Mouse (Mus musculus): ENCODE results near the gene Tpk1. TPM values are rescaled to one million over a fixed set of nuclear protein-coding genes. Genes with fewer than 3 reads are reported as not detected.

Gene Tpk1
- polyA plus RNA-seq, 1 experiment = 8.4 TPM

DNA sequence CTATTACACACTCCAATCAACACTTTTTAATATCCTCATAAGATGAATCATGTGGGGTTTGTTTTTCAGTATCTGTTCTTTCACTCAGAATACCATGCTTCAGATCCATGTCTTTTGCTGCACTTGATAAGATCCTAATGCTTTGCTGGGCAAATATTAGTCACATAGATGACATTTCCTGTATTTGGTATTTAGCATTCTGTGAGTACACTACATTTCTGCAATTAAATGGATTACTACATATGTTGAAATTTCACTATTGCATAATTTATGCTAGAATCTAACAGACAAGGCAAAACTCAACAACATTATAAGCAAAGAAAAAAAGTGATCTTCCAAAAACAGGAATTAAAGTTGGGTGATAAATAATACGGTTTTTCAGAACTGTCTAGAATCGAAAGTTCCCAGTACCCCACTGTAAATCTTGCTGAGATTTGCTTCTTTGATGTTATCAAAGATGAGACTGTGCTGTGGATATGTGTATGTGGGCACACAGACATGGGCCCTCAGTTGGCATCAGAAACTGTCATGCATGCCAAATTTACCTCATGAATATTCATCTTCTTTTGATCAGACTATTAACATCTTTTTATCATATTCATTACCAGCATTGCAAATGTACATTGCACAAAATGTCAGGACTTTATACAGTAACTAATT is 203.8 kb downstream of the Tpk1 start:
- DNase-seq (ENCODE audit: low read depth, low spot score) = no peak
- 75% methylated on average over 2 of the region's 2 CpGs for WGBS

DNA sequence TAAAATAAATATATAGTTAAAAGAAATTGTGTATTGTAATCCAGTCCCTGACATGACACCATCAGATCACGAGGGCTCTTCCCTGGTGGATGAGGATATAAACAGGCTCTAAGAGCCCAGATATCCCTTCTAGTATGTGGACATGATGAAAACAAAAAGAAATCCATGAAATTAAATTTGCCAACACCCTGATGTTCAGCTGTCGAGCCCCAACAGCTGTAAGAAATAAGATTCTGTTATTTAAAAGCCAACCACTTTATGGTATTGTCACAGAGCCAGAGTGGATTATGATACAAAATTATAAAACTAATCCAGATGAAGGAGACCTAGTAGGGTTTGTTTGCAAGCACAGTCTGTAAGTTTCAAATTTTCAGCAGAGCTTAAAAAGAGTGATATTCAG is 207.0 kb downstream of the Tpk1 start:
- no peak for DNase-seq (ENCODE audit: low read depth, low spot score)
- 74% methylated on average over 2 of the region's 2 CpGs for WGBS

DNA sequence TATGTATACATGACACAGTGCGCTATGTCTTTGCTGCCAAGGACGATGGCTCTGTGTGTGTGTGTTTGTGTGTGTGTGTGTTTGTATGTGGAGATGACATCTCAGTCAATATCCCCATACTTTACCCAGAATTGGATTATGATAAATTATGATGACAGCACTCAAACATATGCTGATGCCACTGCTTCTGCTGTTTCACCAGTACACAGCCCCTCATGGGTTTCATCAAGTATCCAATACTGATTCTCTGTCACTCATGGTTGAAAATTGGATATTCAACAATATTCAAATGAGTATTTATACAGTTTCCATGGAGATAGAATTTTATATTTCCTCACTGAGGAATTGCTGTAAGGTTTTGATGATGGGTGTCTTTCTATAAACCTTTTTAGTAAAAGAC is 208.1 kb downstream of the Tpk1 start:
- no peak for DNase-seq (ENCODE audit: low read depth, low spot score)
- WGBS = 93% methylated on average over 2 of the region's 2 CpGs

DNA sequence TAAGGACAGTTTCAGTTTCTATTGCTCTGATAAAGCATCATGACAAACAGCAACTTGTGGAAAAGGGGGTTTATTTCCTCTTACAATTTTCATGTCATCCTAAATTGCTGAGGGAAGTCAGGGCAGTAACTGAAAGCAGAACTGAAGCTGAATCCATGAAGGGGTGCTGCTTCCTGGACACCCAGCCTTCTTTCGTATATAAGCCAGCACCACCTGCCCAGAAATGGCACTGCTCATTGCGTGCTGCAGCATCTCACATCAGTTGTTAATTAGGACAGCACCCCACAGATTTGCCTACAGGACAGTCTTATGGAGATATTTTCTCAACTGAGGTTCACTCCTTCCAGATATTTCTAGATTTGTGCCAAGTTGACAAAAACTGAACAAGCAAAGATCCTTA is 216.6 kb downstream of the Tpk1 start:
- WGBS = 77% methylated on average over 2 of the region's 2 CpGs
- DNase-seq (ENCODE audit: low read depth, low spot score) = no peak

DNA sequence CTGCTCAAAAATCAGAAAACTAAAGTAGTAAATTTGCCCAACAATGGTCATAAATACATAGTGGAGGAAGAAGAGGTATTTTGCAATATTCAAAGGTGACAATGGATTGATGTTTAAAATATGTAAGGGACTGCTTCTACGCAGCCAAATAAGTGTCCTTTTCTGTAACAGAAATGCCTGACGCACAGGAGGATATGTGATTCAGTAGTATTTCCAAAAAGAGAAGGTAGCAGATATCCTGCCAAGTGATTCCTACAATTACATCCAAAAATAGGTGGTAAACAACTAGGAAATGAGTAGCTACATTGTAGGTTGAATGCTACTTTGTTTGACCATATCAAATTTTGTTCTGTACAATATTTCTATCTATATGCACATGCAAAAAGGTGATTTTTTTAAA is 220.2 kb downstream of the Tpk1 start:
- 95% methylated on average over 2 of the region's 2 CpGs for WGBS
- no peak for DNase-seq (ENCODE audit: low read depth, low spot score)

DNA sequence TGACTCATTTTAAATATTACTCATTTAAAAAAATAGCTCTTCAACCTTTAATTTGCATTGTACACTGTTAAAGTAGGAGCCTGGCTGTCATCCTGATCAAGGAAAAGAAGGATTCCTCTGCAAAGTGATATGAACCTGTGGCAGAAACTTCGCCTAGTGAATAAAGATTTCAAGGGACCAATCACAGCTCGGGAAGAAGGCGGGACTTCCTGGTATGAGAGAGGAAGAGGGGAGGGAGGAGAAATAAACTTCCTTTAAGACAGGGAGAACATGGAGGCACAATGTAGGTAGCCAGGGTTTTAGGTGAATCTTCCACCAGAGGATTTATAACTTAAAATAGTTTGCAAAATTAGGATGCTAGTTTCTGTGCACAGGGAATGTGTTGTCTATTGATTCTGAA is 223.9 kb downstream of the Tpk1 start:
- DNase-seq (ENCODE audit: low read depth, low spot score) = no peak
- 91% methylated on average over 3 of the region's 3 CpGs for WGBS

DNA sequence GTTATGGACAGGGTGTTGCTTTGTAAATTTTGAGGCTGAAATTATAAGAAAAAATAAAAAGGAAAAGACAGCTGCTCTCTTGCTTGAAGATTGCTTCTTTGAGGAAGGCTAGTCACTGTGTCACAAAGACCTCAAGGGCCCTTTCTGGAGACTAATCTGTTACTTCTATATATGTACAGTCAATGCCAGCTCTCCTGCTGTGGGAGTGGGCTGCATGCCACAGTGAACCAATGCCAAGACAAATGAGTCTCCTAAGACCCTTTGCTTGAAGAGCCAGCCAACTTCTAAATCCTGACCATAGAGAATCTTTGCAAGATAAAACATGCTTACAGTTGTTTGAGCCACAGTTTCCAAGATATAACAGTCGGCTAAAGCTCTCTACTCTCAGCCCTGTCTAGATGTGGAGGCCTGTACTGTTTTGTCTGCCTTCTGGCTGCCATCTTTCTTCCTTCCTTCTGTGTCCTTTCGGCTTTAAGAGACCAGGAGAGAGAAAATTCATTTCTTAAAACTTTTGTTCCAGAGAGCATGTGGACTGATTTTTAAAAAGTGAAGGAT is 230.0 kb downstream of the Tpk1 start:
- no peak for DNase-seq (ENCODE audit: low read depth, low spot score)
- WGBS = 80% methylated on average over 2 of the region's 2 CpGs

DNA sequence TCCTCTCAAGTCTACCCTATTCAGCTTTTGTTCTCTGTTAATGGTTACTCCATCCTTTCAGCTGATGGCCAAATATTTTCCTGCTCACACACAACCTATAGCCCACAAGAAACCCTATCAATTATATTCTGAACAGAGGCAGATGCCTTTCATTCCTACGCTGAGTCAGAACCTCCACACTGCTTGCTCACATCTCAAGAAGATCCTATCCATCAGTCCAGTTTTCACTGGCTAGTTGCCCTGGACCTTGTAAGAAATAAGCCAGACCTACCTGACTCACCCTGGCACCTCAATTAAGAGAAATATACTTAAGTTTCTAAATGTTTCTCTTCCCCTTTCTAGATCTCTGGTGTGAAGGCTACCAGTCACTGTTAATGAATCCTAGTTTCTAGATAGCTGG is 231.7 kb downstream of the Tpk1 start:
- WGBS = 96% methylated on average over 1 of the region's 1 CpGs

DNA sequence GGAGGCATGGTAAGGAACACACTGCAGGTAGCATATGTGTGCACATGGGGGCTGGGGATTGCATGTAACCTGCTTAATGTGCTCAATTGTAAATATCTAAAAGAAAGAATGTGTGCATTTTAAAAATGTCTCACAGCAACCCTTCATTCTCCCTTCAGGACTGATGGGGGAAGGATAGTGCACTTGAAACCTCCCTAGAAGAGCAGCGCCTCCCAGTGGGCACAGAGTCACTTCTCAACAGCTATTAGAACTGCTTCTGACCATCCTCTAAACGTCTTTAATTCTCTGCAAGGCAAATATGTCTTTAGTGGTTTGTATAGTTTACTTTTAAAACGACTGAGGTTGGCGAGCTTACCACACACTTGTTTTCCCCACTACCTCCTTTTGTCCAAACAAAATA is 241.1 kb downstream of the Tpk1 start:
- WGBS = 48% methylated on average over 4 of the region's 4 CpGs
- DNase-seq (ENCODE audit: low read depth, low spot score) = no peak

More for the DNA sequence above, 231.7 kb downstream of the Tpk1 start:
- no peak for DNase-seq (ENCODE audit: low read depth, low spot score)

DNA sequence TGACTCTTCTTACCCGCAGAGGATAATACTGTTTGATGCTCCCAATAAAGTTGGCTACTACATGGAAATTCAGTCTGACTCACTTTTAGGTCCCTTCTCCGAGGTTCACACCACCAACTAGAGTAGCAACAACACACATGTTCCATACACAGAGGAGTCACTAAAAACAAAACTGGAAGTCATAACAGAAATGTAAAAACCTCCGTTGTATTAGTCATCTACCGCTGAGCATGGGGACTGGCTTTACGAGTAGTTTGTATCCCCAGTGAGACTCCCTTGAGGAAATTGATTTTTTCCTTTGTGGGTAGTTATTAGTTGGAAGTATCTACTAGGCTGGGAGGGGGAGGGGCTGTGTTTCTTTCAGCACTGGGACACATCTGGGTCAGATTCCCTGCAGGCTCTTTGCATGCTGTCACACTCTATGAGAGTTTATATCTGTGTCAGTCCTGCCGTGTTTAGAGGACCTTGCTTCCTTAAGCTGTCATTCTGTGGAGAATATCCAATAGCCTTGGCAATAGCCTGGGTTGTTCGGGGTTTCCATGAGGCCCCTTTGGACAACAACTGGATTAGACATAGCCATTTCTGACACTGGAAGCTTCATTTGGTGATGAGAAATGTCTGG is 245.6 kb downstream of the Tpk1 start:
- 68% methylated on average over 7 of the region's 7 CpGs for WGBS

DNA sequence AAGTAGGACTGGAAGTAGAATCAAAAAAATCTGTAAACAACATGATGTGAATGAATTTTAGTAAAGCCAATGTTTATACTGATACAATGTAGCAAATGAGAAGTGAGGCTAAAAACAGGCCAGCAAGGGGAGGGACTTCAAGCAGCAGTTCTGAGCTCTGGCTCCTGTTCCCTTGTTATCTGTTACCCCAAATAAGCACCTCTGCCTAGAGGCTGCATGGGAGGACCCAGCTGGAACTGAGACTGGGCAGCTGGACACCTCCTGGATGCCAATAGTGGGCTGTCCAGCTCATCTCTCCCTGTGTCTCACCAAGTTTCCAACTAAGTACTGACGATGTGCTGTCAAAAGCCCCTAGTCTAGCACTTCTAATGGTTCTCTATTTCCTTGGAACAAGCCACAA is 257.1 kb downstream of the Tpk1 start:
- 81% methylated on average over 1 of the region's 1 CpGs for WGBS
- DNase-seq (ENCODE audit: low read depth, low spot score) = no peak

More for the DNA sequence above, 245.6 kb downstream of the Tpk1 start:
- no peak for DNase-seq (ENCODE audit: low read depth, low spot score)

DNA sequence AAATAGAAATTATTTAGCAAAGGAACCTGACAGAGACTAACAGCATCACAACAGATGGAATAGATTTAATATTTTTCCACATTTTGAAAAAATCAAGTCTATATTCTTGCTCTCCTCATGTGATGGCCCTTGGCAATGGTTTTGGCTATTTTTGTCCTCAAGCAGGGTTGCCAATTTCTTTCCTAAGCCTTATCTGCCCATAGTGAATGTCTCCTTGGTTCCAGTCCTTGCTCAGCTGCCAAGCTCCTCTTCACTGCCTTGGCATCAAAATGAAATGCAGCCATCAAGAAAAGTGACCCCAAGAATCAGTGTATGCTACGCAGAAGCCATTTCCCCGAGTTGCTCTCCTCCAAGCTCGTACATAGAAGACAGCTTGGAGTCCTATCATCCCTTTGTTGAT is 263.0 kb downstream of the Tpk1 start:
- DNase-seq (ENCODE audit: low read depth, low spot score) = no peak

DNA sequence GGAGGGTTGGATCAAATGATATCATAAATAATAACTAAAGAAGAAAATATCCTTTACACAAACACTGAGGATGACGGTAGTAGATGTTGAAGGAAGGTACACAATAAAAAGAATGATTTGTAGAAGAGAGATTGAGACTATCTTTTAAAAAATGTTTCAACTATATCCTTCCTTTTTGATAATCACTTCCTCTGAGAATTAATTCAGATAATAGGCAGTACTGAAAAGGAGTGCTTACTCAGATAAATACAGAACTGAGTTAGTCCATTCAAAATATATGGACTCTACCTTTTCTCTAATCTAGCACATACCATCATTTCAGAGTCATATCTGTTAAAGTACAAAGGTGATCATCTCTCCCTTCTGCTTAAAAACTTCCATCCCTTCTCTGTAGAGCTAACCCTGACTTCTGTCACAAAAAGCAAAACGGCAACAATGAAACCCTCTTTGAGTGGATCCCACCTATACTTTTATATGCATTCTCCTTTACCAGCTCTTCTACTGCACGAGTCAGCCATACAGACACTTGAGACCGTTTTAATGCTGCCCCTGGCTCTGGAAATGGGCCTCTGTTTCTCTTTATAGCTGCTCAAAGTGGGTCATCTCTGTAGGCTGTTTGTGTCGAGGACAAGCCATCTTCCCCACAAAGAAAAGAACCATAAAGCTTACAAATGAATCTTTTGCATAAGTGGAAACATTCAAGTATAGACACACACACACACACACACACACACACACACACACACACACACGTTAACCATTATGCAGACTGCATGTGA is 263.7 kb downstream of the Tpk1 start:
- 74% methylated on average over 6 of the region's 6 CpGs for WGBS
- DNase-seq (ENCODE audit: low read depth, low spot score) = no peak

More for the DNA sequence above, 263.0 kb downstream of the Tpk1 start:
- 86% methylated on average over 3 of the region's 3 CpGs for WGBS

DNA sequence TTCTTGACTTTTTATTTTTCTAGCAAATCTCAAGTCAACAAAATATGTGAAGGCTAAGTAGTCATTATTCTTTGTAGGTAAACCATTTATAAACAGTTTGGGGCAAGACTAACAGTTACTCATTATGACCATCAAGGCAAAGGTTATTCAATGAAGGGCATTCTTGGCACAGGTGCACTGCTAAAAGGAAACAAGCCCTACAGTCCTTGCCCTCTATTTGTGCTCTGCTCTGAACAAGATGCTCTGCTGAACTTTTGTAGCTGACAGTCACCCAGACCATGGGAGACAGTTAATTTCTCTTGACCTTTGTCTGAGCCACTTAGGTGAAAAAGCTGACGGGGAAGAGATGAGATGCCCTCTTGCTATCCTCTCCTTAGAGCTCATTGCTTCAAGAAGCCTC is 269.7 kb downstream of the Tpk1 start:
- DNase-seq (ENCODE audit: low read depth, low spot score) = no peak
- 82% methylated on average over 1 of the region's 1 CpGs for WGBS

DNA sequence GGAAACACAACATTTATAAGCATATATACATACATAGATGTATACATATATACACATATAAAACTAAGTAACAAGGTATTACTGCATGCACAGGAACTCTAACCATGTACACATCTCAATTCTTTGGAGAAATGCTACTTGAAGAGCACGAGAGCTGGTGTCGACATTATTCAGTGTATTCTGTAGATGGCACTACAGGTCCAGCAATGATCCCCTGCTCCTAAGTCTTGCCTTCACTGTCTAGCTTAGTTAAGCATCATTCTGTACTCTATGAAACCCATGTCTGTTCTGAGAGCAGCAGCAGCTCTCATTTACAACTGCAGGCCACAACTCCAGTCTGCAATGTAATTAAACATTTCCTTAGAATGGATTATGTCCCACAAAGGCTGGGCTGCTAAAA is 270.5 kb downstream of the Tpk1 start:
- DNase-seq (ENCODE audit: low read depth, low spot score) = no peak
- 65% methylated on average over 2 of the region's 2 CpGs for WGBS

DNA sequence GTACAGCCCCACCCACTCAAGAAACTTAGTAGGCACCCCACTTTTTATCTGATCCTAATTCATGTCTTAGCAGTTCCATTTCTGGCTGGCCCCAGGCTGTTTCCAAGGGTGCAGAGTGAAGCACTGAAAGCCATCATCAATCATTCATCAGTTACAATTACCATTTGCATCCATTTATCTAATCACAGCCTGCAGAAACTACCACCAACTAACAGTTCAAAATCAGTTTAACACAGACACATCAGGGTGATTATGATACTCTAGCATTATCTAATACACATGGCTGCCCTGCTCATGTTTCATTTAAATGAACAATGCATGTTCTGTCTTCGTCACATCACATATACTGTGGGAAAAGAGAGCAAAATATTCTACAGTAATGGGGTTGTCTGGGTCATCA is 274.7 kb downstream of the Tpk1 start:
- no peak for DNase-seq (ENCODE audit: low read depth, low spot score)
- 92% methylated on average over 1 of the region's 1 CpGs for WGBS

DNA sequence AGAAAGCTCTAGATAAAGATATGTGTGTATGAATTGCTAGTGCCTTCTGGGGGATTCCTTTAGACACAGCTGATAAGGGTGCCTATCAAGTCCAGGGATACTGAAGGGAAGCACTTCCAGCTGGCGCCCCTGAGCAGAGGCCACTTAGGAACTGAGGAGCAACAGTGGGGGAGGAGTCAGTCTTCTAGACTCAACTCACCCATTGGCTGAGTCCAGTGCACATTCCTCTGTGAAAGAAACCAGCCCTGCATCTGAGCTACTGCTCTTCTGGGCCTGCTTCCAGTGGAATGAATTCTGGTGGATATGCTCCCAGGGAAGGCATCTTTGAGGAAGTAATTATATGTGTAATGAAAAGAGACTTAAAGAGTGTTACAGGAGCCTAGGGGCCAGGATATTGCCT is 278.8 kb downstream of the Tpk1 start:
- WGBS = 74% methylated on average over 1 of the region's 1 CpGs
- no peak for DNase-seq (ENCODE audit: low read depth, low spot score)

DNA sequence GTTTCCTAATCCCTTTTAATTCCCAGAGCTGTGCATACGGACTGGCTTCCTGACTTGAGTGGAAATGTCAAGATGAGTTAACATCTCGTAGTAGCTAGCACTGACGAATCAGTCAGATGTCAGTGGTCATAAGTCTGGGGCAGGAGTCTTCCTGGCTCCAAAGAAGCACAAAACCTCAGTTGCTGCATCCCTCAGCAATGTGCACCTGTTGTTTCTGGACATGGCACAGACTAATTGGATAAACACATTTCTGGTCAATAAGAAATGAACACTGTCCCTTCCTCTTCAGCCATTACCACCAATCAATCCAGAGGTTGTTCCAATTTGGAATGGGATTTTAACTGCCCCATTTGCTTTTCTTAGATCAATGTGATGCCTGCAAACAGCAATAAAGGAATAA is 281.2 kb downstream of the Tpk1 start:
- no peak for DNase-seq (ENCODE audit: low read depth, low spot score)
- 76% methylated on average over 3 of the region's 3 CpGs for WGBS

DNA sequence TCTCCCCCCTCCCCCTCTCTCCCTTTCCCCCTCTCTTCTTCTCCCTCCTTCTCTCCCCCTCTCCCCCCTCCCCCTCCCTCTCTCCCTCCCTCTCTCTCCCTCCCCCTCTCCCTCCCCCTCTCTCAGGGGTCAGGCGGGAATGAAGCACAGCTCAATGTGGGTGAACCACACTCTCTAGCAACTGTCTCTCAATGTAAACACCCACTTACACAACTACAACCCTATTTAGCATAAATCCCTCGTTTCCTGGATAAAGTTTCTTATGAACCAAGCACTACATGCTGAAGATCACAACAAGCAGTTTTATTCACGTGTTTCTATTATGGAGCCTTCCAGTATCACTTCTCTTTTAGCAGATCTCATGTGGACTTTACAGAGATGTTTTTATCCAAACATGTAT is 281.8 kb downstream of the Tpk1 start:
- DNase-seq (ENCODE audit: low read depth, low spot score) = no peak
- 66% methylated on average over 3 of the region's 3 CpGs for WGBS

DNA sequence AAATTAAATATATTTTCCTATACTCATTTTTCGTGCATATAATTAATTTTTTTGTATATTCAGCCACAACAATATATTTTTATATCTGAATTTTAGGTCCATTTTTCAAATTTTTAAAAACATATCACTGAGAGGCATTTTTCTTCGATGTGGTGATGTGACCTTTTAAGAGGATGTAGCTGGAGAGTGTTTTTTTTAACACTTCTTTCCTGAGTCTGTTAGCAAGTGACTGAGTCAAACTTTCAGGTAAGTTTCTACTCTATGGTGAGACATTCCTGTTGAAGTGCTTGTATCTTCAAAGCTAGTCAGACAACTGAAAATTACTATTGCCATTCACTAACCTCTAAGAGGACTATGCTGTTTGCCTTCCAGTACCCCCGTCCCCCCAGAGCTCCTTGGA is 283.3 kb downstream of the Tpk1 start:
- 91% methylated on average over 3 of the region's 3 CpGs for WGBS
- no peak for DNase-seq (ENCODE audit: low read depth, low spot score)

DNA sequence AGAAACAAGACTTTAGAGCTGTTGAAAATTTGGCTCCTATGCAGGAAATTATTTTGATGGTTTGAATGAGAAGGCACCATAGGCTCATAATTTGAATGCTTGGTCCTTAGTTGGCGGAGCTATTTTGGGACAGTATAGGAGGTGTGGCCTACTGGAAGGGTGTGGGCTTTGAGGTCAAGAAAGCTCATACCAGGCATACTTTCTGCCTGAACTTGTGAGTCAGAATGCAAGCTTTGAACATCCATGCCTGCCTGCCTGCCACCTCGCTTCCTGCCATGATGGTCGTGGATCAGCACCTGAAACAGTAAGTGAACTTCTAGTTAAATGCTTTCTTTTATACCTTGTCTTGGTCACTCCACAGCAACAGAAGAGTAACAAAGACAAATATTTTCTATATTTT is 283.8 kb downstream of the Tpk1 start:
- DNase-seq (ENCODE audit: low read depth, low spot score) = no peak
- 80% methylated on average over 3 of the region's 3 CpGs for WGBS

Data from large intestine, adult 2 months (tissue).